In genomic region chr12:75649058-75649705, GRCm38 (mm10) we compare ENCODE assay signal across 11 mouse cellular contexts. TPM values are rescaled to one million over a fixed set of nuclear protein-coding genes. Genes with fewer than 3 reads are reported as not detected.
DNase-seq lines count a peak whose midpoint lies in the region; ATAC-seq lines count a peak whose summit lies in the region.
"Had no signal": no experiment of that assay in that cellular context is flagged by ENCODE, and none has a peak within 500 bp of the region (broad histone marks: within the 10 kb centered on the region; RNA-seq: fewer than 3 reads in every experiment).

No protein-coding gene starts in this region.

- DNase-seq in limb, embryonic 10.5 days (ENCODE audit: low spot score) = no peak
- DNase-seq in embryo, embryonic 10.5 days (ENCODE audit: low spot score) = peak; percentile 39
- no peak for DNase-seq in adrenal gland, postnatal 4 days (ENCODE audit: low spot score in 2 of 2)
- no peak for DNase-seq in cerebellum, postnatal 14 days
- no peak for DNase-seq in testis, postnatal 10 days (ENCODE audit: low spot score)
- DNase-seq: gastrocnemius, postnatal 25 days had no signal

- no peak overlapping the region for H3K4me3 ChIP-seq in limb, embryonic 13.5 days
- H3K4me3 ChIP-seq in limb, embryonic 10.5 days = no peak overlapping the region
- H3K4me3 ChIP-seq in hindbrain, embryonic 12.5 days = no peak overlapping the region
- H3K4me3 ChIP-seq in midbrain, embryonic 13.5 days (replicated peaks) = no peak overlapping the region
- H3K4me3 ChIP-seq: embryonic facial prominence, embryonic 15.5 days had no signal

- no peak overlapping the region for H3K27ac ChIP-seq in limb, embryonic 13.5 days
- H3K27ac ChIP-seq in limb, embryonic 10.5 days = no peak overlapping the region
- no peak overlapping the region for H3K27ac ChIP-seq in hindbrain, embryonic 12.5 days
- peak overlapping the region; percentile 63 for H3K27ac ChIP-seq in midbrain, embryonic 13.5 days
- H3K27ac ChIP-seq: embryonic facial prominence, embryonic 15.5 days had no signal

- 0 out of 2 replicates have a peak, but pooled peaks have one; percentile 32 for ATAC-seq in limb, embryonic 13.5 days (ENCODE audit: low FRiP score, low read depth)
- ATAC-seq in hindbrain, embryonic 12.5 days (ENCODE audit: low FRiP score) = peak; percentile 60
- ATAC-seq in midbrain, embryonic 13.5 days = peak; percentile 92

- no peak overlapping the region for H3K4me2 ChIP-seq in limb, embryonic 13.5 days (replicated peaks)
- H3K4me2 ChIP-seq in hindbrain, embryonic 12.5 days (replicated peaks) = no peak overlapping the region
- H3K4me2 ChIP-seq in midbrain, embryonic 13.5 days (replicated peaks) = no peak overlapping the region
- H3K4me2 ChIP-seq: embryonic facial prominence, embryonic 15.5 days had no signal

- 81% methylated on average over 12 of the region's 12 CpGs for WGBS in limb, embryonic 13.5 days
- WGBS in limb, embryonic 10.5 days = 90% methylated on average over 12 of the region's 12 CpGs
- 61% methylated on average over 12 of the region's 12 CpGs for WGBS in hindbrain, embryonic 12.5 days
- 43% methylated on average over 12 of the region's 12 CpGs for WGBS in midbrain, embryonic 13.5 days

- no peak overlapping the region for H3K9ac ChIP-seq in limb, embryonic 13.5 days
- no peak overlapping the region for H3K9ac ChIP-seq in hindbrain, embryonic 12.5 days
- H3K9ac ChIP-seq in midbrain, embryonic 13.5 days (replicated peaks) = no peak overlapping the region
- H3K9ac ChIP-seq: embryonic facial prominence, embryonic 15.5 days had no signal

- H3K4me1 ChIP-seq in limb, embryonic 13.5 days = peaks cover 7% of the 10 kb centered on the region; the same call in 1 of the 2 replicates
- peaks cover 6% of the 10 kb centered on the region; the same call in 1 of the 2 replicates for H3K4me1 ChIP-seq in limb, embryonic 10.5 days
- H3K4me1 ChIP-seq in hindbrain, embryonic 12.5 days = peaks cover 6% of the 10 kb centered on the region
- peaks cover 14% of the 10 kb centered on the region for H3K4me1 ChIP-seq in midbrain, embryonic 13.5 days (replicated peaks)
- H3K4me1 ChIP-seq: embryonic facial prominence, embryonic 15.5 days had no signal

- no peaks in the 10 kb centered on the region for H3K9me3 ChIP-seq in limb, embryonic 13.5 days
- no peaks in the 10 kb centered on the region for H3K9me3 ChIP-seq in limb, embryonic 10.5 days (replicated peaks)
- H3K9me3 ChIP-seq in hindbrain, embryonic 12.5 days (replicated peaks) = no peaks in the 10 kb centered on the region
- H3K9me3 ChIP-seq in midbrain, embryonic 13.5 days = no peaks in the 10 kb centered on the region
- H3K9me3 ChIP-seq: embryonic facial prominence, embryonic 15.5 days had no signal

- H3K27me3 ChIP-seq in limb, embryonic 13.5 days = no peaks in the 10 kb centered on the region
- no peaks in the 10 kb centered on the region for H3K27me3 ChIP-seq in limb, embryonic 10.5 days (ENCODE audit: low read depth, poor library complexity, severe bottlenecking)
- no peaks in the 10 kb centered on the region for H3K27me3 ChIP-seq in hindbrain, embryonic 12.5 days
- H3K27me3 ChIP-seq in midbrain, embryonic 13.5 days = no peaks in the 10 kb centered on the region
- H3K27me3 ChIP-seq: CH12.LX; embryonic facial prominence, embryonic 15.5 days had no signal

- no peaks in the 10 kb centered on the region for H3K36me3 ChIP-seq in limb, embryonic 13.5 days
- H3K36me3 ChIP-seq in limb, embryonic 10.5 days = peaks cover 6% of the 10 kb centered on the region; the same call in 1 of the 2 replicates
- H3K36me3 ChIP-seq in hindbrain, embryonic 12.5 days = no peaks in the 10 kb centered on the region
- H3K36me3 ChIP-seq in midbrain, embryonic 13.5 days = no peaks in the 10 kb centered on the region
- H3K36me3 ChIP-seq: embryonic facial prominence, embryonic 15.5 days had no signal

RNA-seq across cellular contexts. Expression of gene Wdr89, which starts 20.2 kb away (rescaled TPM):
- polyA plus RNA-seq in limb, embryonic 13.5 days (2015; fragmentation: Nextera tagmentation; extraction: Ambion mirVana) = 11.7 and 12.7 TPM in 2 replicates
- polyA plus RNA-seq in limb, embryonic 10.5 days (2016; fragmentation: Nextera tagmentation; extraction: Ambion mirVana) = 15.2 and 17.5 TPM in 2 replicates
- 8.0 and 9.0 TPM in 2 replicates for polyA plus RNA-seq in hindbrain, embryonic 12.5 days (2016; fragmentation: Nextera tagmentation; extraction: Ambion mirVana)
- polyA plus RNA-seq in midbrain, embryonic 13.5 days (2015; fragmentation: Nextera tagmentation; extraction: Ambion mirVana) = 7.3 and 7.5 TPM in 2 replicates
- 1 to 10 TPM; 7.8 to 8.5 TPM for total RNA-seq in adrenal gland, postnatal 4 days (2021)

RNA-seq across cellular contexts. Expression of gene Ppp2r5e, which starts 53.1 kb away (rescaled TPM):
- 13.7 and 14.3 TPM in 2 replicates for polyA plus RNA-seq in limb, embryonic 13.5 days (2015; fragmentation: Nextera tagmentation; extraction: Ambion mirVana)
- polyA plus RNA-seq in limb, embryonic 10.5 days (2016; fragmentation: Nextera tagmentation; extraction: Ambion mirVana) = 12.6 and 12.7 TPM in 2 replicates
- 23.2 and 26.4 TPM in 2 replicates for polyA plus RNA-seq in hindbrain, embryonic 12.5 days (2016; fragmentation: Nextera tagmentation; extraction: Ambion mirVana)
- 21.4 TPM in 2 replicates for polyA plus RNA-seq in midbrain, embryonic 13.5 days (2015; fragmentation: Nextera tagmentation; extraction: Ambion mirVana)
- 10 to 100 TPM; 47.1 to 53.2 TPM for total RNA-seq in adrenal gland, postnatal 4 days (2021)

Comparison
In these comparisons a context has a peak if more than half of its experiments do, and no peak if none do; other contexts are left out.
1. ATAC-seq: peak in every context shown above with its lines; median percentile 92 in midbrain, embryonic 13.5 days; 60 in hindbrain, embryonic 12.5 days; 32 in limb, embryonic 13.5 days.